Comparison of ENCODE assay signal across 25 mouse cellular contexts in genomic region chr2:121017151-121017550, GRCm38 (mm10). TPM values are rescaled to one million over a fixed set of nuclear protein-coding genes. Genes with fewer than 3 reads are reported as not detected.
"Had no signal": no experiment of that assay in that cellular context is flagged by ENCODE, and none has a peak within 500 bp of the region (broad histone marks: within the 10 kb centered on the region; RNA-seq: fewer than 3 reads in every experiment).

No protein-coding gene starts in this region.

- H3K27me3 ChIP-seq: limb, embryonic 13.5 days; liver, embryonic 12.5 days; midbrain, embryonic 13.5 days; neural tube, embryonic 13.5 days had no signal

- H3K9ac ChIP-seq: limb, embryonic 13.5 days; liver, embryonic 12.5 days; lung, embryonic 14.5 days; midbrain, embryonic 13.5 days; neural tube, embryonic 13.5 days had no signal

- H3K4me1 ChIP-seq: limb, embryonic 10.5 days; limb, embryonic 13.5 days; liver, embryonic 12.5 days; midbrain, embryonic 10.5 days; midbrain, embryonic 13.5 days; neural tube, embryonic 13.5 days had no signal

- H3K4me3 ChIP-seq: layer of hippocampus, adult 2 months; limb, embryonic 10.5 days; limb, embryonic 13.5 days; liver, embryonic 12.5 days; megakaryocyte, embryonic 14.5 days; midbrain, embryonic 10.5 days; midbrain, embryonic 13.5 days; myocyte; neural tube, embryonic 13.5 days had no signal

- ATAC-seq: liver, embryonic 12.5 days; lung, postnatal 0 days; midbrain, embryonic 13.5 days; midbrain, embryonic 16.5 days had no signal

- H3K4me2 ChIP-seq: limb, embryonic 13.5 days; liver, embryonic 12.5 days; lung, embryonic 14.5 days; midbrain, embryonic 13.5 days; neural tube, embryonic 13.5 days had no signal

- H3K27ac ChIP-seq: kidney, postnatal 0 days; layer of hippocampus, adult 2 months; limb, embryonic 10.5 days; limb, embryonic 13.5 days; liver, embryonic 12.5 days; macrophage; midbrain, embryonic 10.5 days; midbrain, embryonic 13.5 days; neural tube, embryonic 13.5 days had no signal

- DNase-seq: kidney, postnatal 25 days; layer of hippocampus, adult 9-11 months; liver; lung, embryonic 14.5 days; retina, postnatal 1 day; right cerebral cortex, postnatal 25 days; thymus, adult 18-20 months; thymus, postnatal 36 days had no signal

- H3K9me3 ChIP-seq: limb, embryonic 10.5 days; liver, embryonic 12.5 days; megakaryocyte, embryonic 14.5 days; midbrain, embryonic 13.5 days had no signal

RNA-seq across cellular contexts. Expression of gene Epb42, which starts 19.7 kb away (rescaled TPM):
- total RNA-seq: layer of hippocampus, adult 2 months; layer of hippocampus, postnatal 25 days; left cerebral cortex, adult 18-20 months; left cerebral cortex, postnatal 25 days had no signal
- polyA plus RNA-seq: macrophage; myocyte; testis, adult 2 months had no signal
